In genomic region chr7:6730801-6731200, GRCm38 (mm10) we compare ENCODE assay signal across 8 mouse cellular contexts. TPM values are rescaled to one million over a fixed set of nuclear protein-coding genes. Genes with fewer than 3 reads are reported as not detected.
DNase-seq lines count a peak whose midpoint lies in the region; ATAC-seq and TF ChIP-seq lines count a peak whose summit lies in the region.

No protein-coding gene starts in this region.

- H3K4me1 ChIP-seq in kidney, adult 2 months (ENCODE audit: control insufficient read depth, insufficient read depth, low read length), result no peaks in the 10 kb centered on the region
- no peaks in the 10 kb centered on the region for H3K4me1 ChIP-seq in forebrain, embryonic 14.5 days (ENCODE audit: control insufficient read depth, insufficient read depth, low read length)
- H3K4me1 ChIP-seq in liver, embryonic 12.5 days, result peaks cover 4% of the 10 kb centered on the region; the same call in 1 of the 2 replicates
- H3K4me1 ChIP-seq in stomach, postnatal 0 days (replicated peaks; ENCODE audit: control insufficient read depth, insufficient read depth), result no peaks in the 10 kb centered on the region

- TF ChIP-seq CTCF in kidney, adult 2 months (conservative IDR thresholded peaks at IDR 0.05; ENCODE audit: insufficient read depth, insufficient read length, low read depth, low read length), result no peak
- TF ChIP-seq CTCF in stomach, postnatal 0 days (IDR thresholded peaks at IDR 0.05; ENCODE audit: low read depth), result no peak

- no peaks in the 10 kb centered on the region for H3K36me3 ChIP-seq in kidney, adult 2 months (ENCODE audit: control insufficient read depth, insufficient read depth, low read length)
- peaks cover under 1% of the 10 kb centered on the region; the same call in 1 of the 2 replicates for H3K36me3 ChIP-seq in forebrain, embryonic 14.5 days (ENCODE audit: control insufficient read depth, insufficient read depth, low read length)
- H3K36me3 ChIP-seq in liver, embryonic 12.5 days, result no peaks in the 10 kb centered on the region
- no peaks in the 10 kb centered on the region for H3K36me3 ChIP-seq in stomach, postnatal 0 days (ENCODE audit: control insufficient read depth, insufficient read depth, low read length)

- WGBS in kidney, adult 2 months, result 48% methylated on average over 15 of the region's 15 CpGs
- WGBS in forebrain, embryonic 14.5 days, result 45% methylated on average over 15 of the region's 15 CpGs
- 38% methylated on average over 15 of the region's 15 CpGs for WGBS in liver, embryonic 12.5 days (ENCODE audit: insufficient replicate concordance)
- 49% methylated on average over 15 of the region's 15 CpGs for WGBS in stomach, postnatal 0 days

- ATAC-seq in forebrain, embryonic 14.5 days, result no peak
- no peak for ATAC-seq in liver, embryonic 12.5 days
- no peak for ATAC-seq in stomach, postnatal 0 days (ENCODE audit: low FRiP score, low TSS enrichment)

- H3K9me3 ChIP-seq in forebrain, embryonic 14.5 days (replicated peaks; ENCODE audit: control insufficient read depth, low read length), result peaks cover 26% of the 10 kb centered on the region
- H3K9me3 ChIP-seq in liver, embryonic 12.5 days (replicated peaks), result peaks cover 39% of the 10 kb centered on the region
- H3K9me3 ChIP-seq in stomach, postnatal 0 days (ENCODE audit: control insufficient read depth, low read length), result 0 out of 2 replicates have a peak, but pooled peaks cover 4% of the 10 kb centered on the region

- H3K4me2 ChIP-seq in forebrain, embryonic 14.5 days (ENCODE audit: low read length), result peak overlapping the region; percentile 43
- peak overlapping the region; percentile 71 for H3K4me2 ChIP-seq in liver, embryonic 12.5 days
- H3K4me2 ChIP-seq in stomach, postnatal 0 days (replicated peaks; ENCODE audit: low read depth), result peak overlapping the region; percentile 54

- TF ChIP-seq EP300 in stomach, postnatal 0 days (optimal IDR thresholded peaks at IDR 0.05), result no peak

- peak overlapping the region; percentile 18; the same call in 1 of the 2 replicates for H3K4me3 ChIP-seq in kidney, adult 2 months (ENCODE audit: insufficient read depth, low read depth, low read length)
- peak overlapping the region; percentile 56 for H3K4me3 ChIP-seq in forebrain, embryonic 14.5 days (ENCODE audit: low read depth, low read length)
- peak overlapping the region; percentile 59 for H3K4me3 ChIP-seq in liver, embryonic 12.5 days
- peak overlapping the region; percentile 59 for H3K4me3 ChIP-seq in stomach, postnatal 0 days (ENCODE audit: low read depth, low read length)

- no peak for TF ChIP-seq POLR2A in kidney, adult 2 months (IDR thresholded peaks at IDR 0.05; ENCODE audit: low read depth, low read length)

- peak overlapping the region; percentile 58 for H3K9ac ChIP-seq in forebrain, embryonic 14.5 days (ENCODE audit: low read length)
- no peak overlapping the region; the same call in 1 of the 2 replicates for H3K9ac ChIP-seq in liver, embryonic 12.5 days
- H3K9ac ChIP-seq in stomach, postnatal 0 days (ENCODE audit: low read length), result no peak overlapping the region

- no peak for DNase-seq in kidney, adult 2 months
- DNase-seq in kidney, postnatal 10 days, result no peak
- DNase-seq in brain, adult 2 months (ENCODE audit: low read depth, low spot score), result peak; percentile 56
- DNase-seq in forebrain, embryonic 14.5 days (ENCODE audit: low spot score), result peak; percentile 46
- DNase-seq in stomach, postnatal 0 days (ENCODE audit: low spot score), result no peak
- DNase-seq in urinary bladder, postnatal 10 days (ENCODE audit: low spot score), result no peak
- no peak for DNase-seq in lung, postnatal 25 days (ENCODE audit: low spot score)

- no peak overlapping the region for H3K27ac ChIP-seq in kidney, adult 2 months (ENCODE audit: insufficient read depth, low read depth, low read length)
- H3K27ac ChIP-seq in forebrain, embryonic 14.5 days (ENCODE audit: low read depth, low read length), result peak overlapping the region; percentile 15; the same call in 1 of the 2 replicates
- H3K27ac ChIP-seq in liver, embryonic 12.5 days, result peak overlapping the region; percentile 55; the same call in 1 of the 2 replicates
- no peak overlapping the region; the same call in 1 of the 2 replicates for H3K27ac ChIP-seq in stomach, postnatal 0 days (replicated peaks)

- no peaks in the 10 kb centered on the region for H3K27me3 ChIP-seq in kidney, adult 2 months (replicated peaks; ENCODE audit: control insufficient read depth, insufficient read depth, low read length)
- H3K27me3 ChIP-seq in forebrain, embryonic 14.5 days (replicated peaks; ENCODE audit: control insufficient read depth, insufficient read depth, low read length), result no peaks in the 10 kb centered on the region
- H3K27me3 ChIP-seq in liver, embryonic 12.5 days (replicated peaks), result peaks cover 12% of the 10 kb centered on the region
- H3K27me3 ChIP-seq in stomach, postnatal 0 days (ENCODE audit: control insufficient read depth, insufficient read depth, low read length), result no peaks in the 10 kb centered on the region

RNA-seq across cellular contexts. Expression of gene Usp29, which starts 0.4 kb away (rescaled TPM):
- 0.10 and 0.17 TPM in 2 replicates for polyA plus RNA-seq in kidney, adult 2 months (2012; rRNA removed)
- polyA plus RNA-seq in forebrain, embryonic 14.5 days (2014; fragmentation: Nextera tagmentation; extraction: Ambion mirVana), result 15.5 and 21.9 TPM in 2 replicates
- 2.7 and 3.7 TPM in 2 replicates for polyA plus RNA-seq in liver, embryonic 12.5 days (2016; fragmentation: Nextera tagmentation; extraction: Ambion mirVana)
- polyA plus RNA-seq in stomach, postnatal 0 days (2015; fragmentation: Nextera tagmentation; extraction: Ambion mirVana), result 1.0 and 1.4 TPM in 2 replicates

RNA-seq across cellular contexts. Expression of gene Peg3, which starts 0.6 kb away (rescaled TPM):
- 5.6 and 5.7 TPM in 2 replicates for polyA plus RNA-seq in kidney, adult 2 months (2012; rRNA removed)
- 51.1 and 72.9 TPM in 2 replicates for polyA plus RNA-seq in forebrain, embryonic 14.5 days (2014; fragmentation: Nextera tagmentation; extraction: Ambion mirVana)
- 75.1 and 81.6 TPM in 2 replicates for polyA plus RNA-seq in liver, embryonic 12.5 days (2016; fragmentation: Nextera tagmentation; extraction: Ambion mirVana)
- 26.0 and 26.8 TPM in 2 replicates for polyA plus RNA-seq in stomach, postnatal 0 days (2015; fragmentation: Nextera tagmentation; extraction: Ambion mirVana)

RNA-seq across cellular contexts. Expression of gene Zim1, which starts 34.6 kb away (rescaled TPM):
- polyA plus RNA-seq in kidney, adult 2 months (2012; rRNA removed), result 0.53 and 1.2 TPM in 2 replicates
- 4.3 and 6.5 TPM in 2 replicates for polyA plus RNA-seq in forebrain, embryonic 14.5 days (2014; fragmentation: Nextera tagmentation; extraction: Ambion mirVana)
- polyA plus RNA-seq in liver, embryonic 12.5 days (2016; fragmentation: Nextera tagmentation; extraction: Ambion mirVana), result 2.1 and 2.8 TPM in 2 replicates
- 1.6 and 1.9 TPM in 2 replicates for polyA plus RNA-seq in stomach, postnatal 0 days (2015; fragmentation: Nextera tagmentation; extraction: Ambion mirVana)

Comparison
In these comparisons a context has a peak if more than half of its experiments do, and no peak if none do; other contexts are left out.
1. DNase-seq: peak in brain, adult 2 months (single experiment) and forebrain, embryonic 14.5 days (single experiment); none in kidney, adult 2 months (single experiment), kidney, postnatal 10 days (single experiment), stomach, postnatal 0 days (single experiment), urinary bladder, postnatal 10 days (single experiment) and lung, postnatal 25 days (single experiment).
2. H3K27ac ChIP-seq: peak in forebrain, embryonic 14.5 days (single experiment) and liver, embryonic 12.5 days (single experiment); none in kidney, adult 2 months (single experiment) and stomach, postnatal 0 days (single experiment).
3. Peak in every context shown above with its lines, with median percentiles within 50 percentile points of each other: H3K4me3 ChIP-seq and H3K4me2 ChIP-seq.